Mouse (Mus musculus): Measurements from ENCODE around the gene Clrn2.

DNA sequence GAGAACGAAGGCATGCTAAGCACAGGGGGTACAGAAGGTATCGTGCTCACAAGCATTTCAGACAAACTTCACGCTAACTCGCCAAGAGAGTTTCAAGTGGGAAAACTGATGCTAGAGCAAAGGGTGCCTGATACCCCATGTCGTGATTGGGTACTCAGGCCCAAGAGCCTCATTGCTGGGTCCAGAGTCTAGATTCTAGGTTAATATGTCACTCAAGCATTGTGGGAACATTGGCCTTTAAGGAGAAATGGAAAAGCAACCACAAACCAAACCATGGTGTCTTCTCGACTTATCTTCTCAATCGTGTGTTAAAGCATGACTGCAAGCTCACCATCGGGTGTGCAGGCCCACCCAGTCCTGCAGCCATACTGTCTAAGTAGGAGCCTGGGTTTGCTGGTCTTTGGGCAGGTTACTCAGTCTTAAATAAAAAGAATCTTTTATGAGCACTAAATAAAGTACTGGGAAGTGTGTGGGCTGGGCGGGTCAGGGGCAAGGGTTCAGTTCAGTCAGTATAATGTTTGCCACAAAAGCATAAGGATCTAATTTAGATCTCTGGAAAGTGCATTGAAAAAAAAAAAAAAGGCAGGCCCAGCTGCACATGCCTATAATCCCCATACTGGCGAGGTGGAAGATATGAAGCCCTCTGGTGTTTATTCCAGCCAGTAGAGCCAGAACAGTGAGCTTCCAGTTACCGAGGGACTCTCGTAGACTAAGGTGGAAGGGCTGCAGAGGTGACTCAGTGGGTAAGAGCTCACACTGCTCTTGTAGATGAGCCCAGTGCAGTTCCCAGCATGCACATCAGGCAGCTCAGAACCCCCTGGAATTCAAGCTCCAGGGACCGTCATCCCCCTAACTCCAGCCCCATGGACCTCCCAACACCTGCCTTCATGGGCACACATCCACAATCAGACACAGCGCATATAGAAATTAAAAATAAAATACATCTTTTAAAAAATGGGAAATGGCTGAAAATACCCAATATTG, 17.3 kb upstream of the Clrn2 start:
- TF ChIP-seq CTCF (conservative IDR thresholded peaks at IDR 0.05; ENCODE audit: insufficient read depth, insufficient read length, low read depth, low read length) (no peak), POLR2A (IDR thresholded peaks at IDR 0.05; ENCODE audit: low read depth, low read length) (no peak)
